ENCODE assay signal across 8 mouse cellular contexts in genomic region chr4:53632011-53632349, GRCm38 (mm10). TPM values are rescaled to one million over a fixed set of nuclear protein-coding genes. Genes with fewer than 3 reads are reported as not detected.
A peak's percentile ranks its signal among the peaks of the same experiment; 100 is the strongest.
DNase-seq lines count a peak whose midpoint lies in the region; ATAC-seq and TF ChIP-seq lines count a peak whose summit lies in the region.

No protein-coding gene starts in this region.

- H3K9ac ChIP-seq in embryonic facial prominence, embryonic 14.5 days (ENCODE audit: low read depth, low read length): peak overlapping the region; percentile 87
- H3K9ac ChIP-seq in limb, embryonic 13.5 days: peak overlapping the region; percentile 85
- peak overlapping the region; percentile 80 for H3K9ac ChIP-seq in neural tube, embryonic 15.5 days (replicated peaks)

- H3K9me3 ChIP-seq in embryonic facial prominence, embryonic 14.5 days (ENCODE audit: control insufficient read depth, low read length): no peaks in the 10 kb centered on the region
- no peaks in the 10 kb centered on the region for H3K9me3 ChIP-seq in limb, embryonic 13.5 days
- no peaks in the 10 kb centered on the region for H3K9me3 ChIP-seq in neural tube, embryonic 15.5 days (replicated peaks)

- no peak for ATAC-seq in embryonic facial prominence, embryonic 14.5 days (ENCODE audit: low read depth)
- ATAC-seq in limb, embryonic 13.5 days (ENCODE audit: low FRiP score, low read depth): no peak
- no peak for ATAC-seq in neural tube, embryonic 15.5 days (ENCODE audit: low FRiP score)

- no peak for TF ChIP-seq CTCF in left cerebral cortex, adult 2 months (IDR thresholded peaks at IDR 0.05)

- peak overlapping the region; percentile 75 for H3K4me2 ChIP-seq in embryonic facial prominence, embryonic 14.5 days (ENCODE audit: low read depth, low read length)
- H3K4me2 ChIP-seq in limb, embryonic 13.5 days (replicated peaks): peak overlapping the region; percentile 77
- H3K4me2 ChIP-seq in neural tube, embryonic 15.5 days: peak overlapping the region; percentile 73

- intact Hi-C loops in left cerebral cortex, adult 2 months (cut with DNase I): no loop called here
- intact Hi-C loops in left cerebral cortex, postnatal 10 days (cut with DNase I): no loop called here

- H3K4me1 ChIP-seq in embryonic facial prominence, embryonic 14.5 days (ENCODE audit: control insufficient read depth, insufficient read depth, low read length): peaks cover 8% of the 10 kb centered on the region
- H3K4me1 ChIP-seq in limb, embryonic 13.5 days: peaks cover 18% of the 10 kb centered on the region
- peaks cover 45% of the 10 kb centered on the region for H3K4me1 ChIP-seq in neural tube, embryonic 15.5 days

- 2% methylated on average over 5 of the region's 5 CpGs for WGBS in embryonic facial prominence, embryonic 14.5 days
- under 1% methylated on average over 5 of the region's 5 CpGs for WGBS in limb, embryonic 13.5 days
- under 1% methylated on average over 5 of the region's 5 CpGs for WGBS in neural tube, embryonic 15.5 days

- no peaks in the 10 kb centered on the region for H3K36me3 ChIP-seq in embryonic facial prominence, embryonic 14.5 days (ENCODE audit: control insufficient read depth, insufficient read depth, low read length)
- H3K36me3 ChIP-seq in limb, embryonic 13.5 days: no peaks in the 10 kb centered on the region; the same call in 1 of the 2 replicates
- no peaks in the 10 kb centered on the region for H3K36me3 ChIP-seq in neural tube, embryonic 15.5 days

- peak overlapping the region; percentile 87 for H3K27ac ChIP-seq in left cerebral cortex, adult 2 months
- peak overlapping the region; percentile 70; the same call in 1 of the 2 replicates for H3K27ac ChIP-seq in embryonic facial prominence, embryonic 14.5 days (replicated peaks; ENCODE audit: low read depth, low read length)
- no peak overlapping the region; the same call in 1 of the 2 replicates for H3K27ac ChIP-seq in limb, embryonic 13.5 days
- peak overlapping the region; percentile 93 for H3K27ac ChIP-seq in neural tube, embryonic 15.5 days (replicated peaks)

- DNase-seq in left cerebral cortex, adult 2 months (ENCODE audit: extremely low spot score in 1 of 2, low spot score in 2 of 2): no peak
- DNase-seq in left cerebral cortex, postnatal 10 days (ENCODE audit: extremely low spot score in 1 of 2, low spot score in 2 of 2): no peak
- no peak for DNase-seq in embryonic facial prominence, embryonic 14.5 days (ENCODE audit: low spot score)
- no peak for DNase-seq in testis, postnatal 14 days (ENCODE audit: low spot score)
- DNase-seq in frontal cortex, postnatal 10 days (ENCODE audit: low spot score in 2 of 2): no peak
- DNase-seq in kidney, postnatal 10 days: no peak

- peak overlapping the region; percentile 83 for H3K4me3 ChIP-seq in left cerebral cortex, adult 2 months
- H3K4me3 ChIP-seq in embryonic facial prominence, embryonic 14.5 days (ENCODE audit: low read depth, low read length): peak overlapping the region; percentile 81
- H3K4me3 ChIP-seq in limb, embryonic 13.5 days: peak overlapping the region; percentile 75
- peak overlapping the region; percentile 83 for H3K4me3 ChIP-seq in neural tube, embryonic 15.5 days (replicated peaks)

- no peaks in the 10 kb centered on the region for H3K27me3 ChIP-seq in embryonic facial prominence, embryonic 14.5 days (replicated peaks; ENCODE audit: control insufficient read depth, insufficient read depth, low read length)
- H3K27me3 ChIP-seq in limb, embryonic 13.5 days: no peaks in the 10 kb centered on the region
- H3K27me3 ChIP-seq in neural tube, embryonic 15.5 days (replicated peaks): 0 out of 2 replicates have a peak, but pooled peaks cover 5% of the 10 kb centered on the region

RNA-seq across cellular contexts. Expression of gene Fsd1l, which starts 0.7 kb away (rescaled TPM):
- total RNA-seq in left cerebral cortex, adult 2 months (2021): 10 to 100 TPM; 35.0 to 38.4 TPM
- total RNA-seq in left cerebral cortex, postnatal 10 days (2021): 10 to 100 TPM; 45.9 to 54.0 TPM
- 9.6 and 11.0 TPM in 2 replicates for polyA plus RNA-seq in embryonic facial prominence, embryonic 14.5 days (2014; fragmentation: Nextera tagmentation; extraction: Ambion mirVana)
- polyA plus RNA-seq in limb, embryonic 13.5 days (2015; fragmentation: Nextera tagmentation; extraction: Ambion mirVana): 16.8 and 17.4 TPM in 2 replicates
- polyA plus RNA-seq in neural tube, embryonic 15.5 days (2015; fragmentation: Nextera tagmentation; extraction: Ambion mirVana): 23.9 and 34.0 TPM in 2 replicates
